Mouse (Mus musculus) left cerebral cortex, postnatal 25 days (tissue): ENCODE results near the gene Ccdc88a. TPM values are rescaled to one million over a fixed set of nuclear protein-coding genes. Genes with fewer than 3 reads are reported as not detected.

Source experiments
- DNase-seq, 2 experiments: peaks; one replicate each; pipeline ENCODE4 v3.0.0; 2022; ENCODE audit warnings: low spot score in 2 of 2, mixed read lengths in 1 of 2
- intact Hi-C: fragments of 180-260 bp; cut with DNase I; formaldehyde crosslinking; loops from one replicate; pipeline ENCODE4 v1.15.1; 2025
- total RNA-seq, 2 experiments: library from RNA; stranded (reverse); gene quantifications; 2 replicates each; pipeline ENCODE4 v1.2.3; 2021

Gene Ccdc88a
- total RNA-seq = 10 to 100 TPM; 64.5 to 67.8 TPM

GRCm38 (mm10) chr11:29373396-29374273 is at the start of gene Ccdc88a:
Gene Ccdc88a (plus strand): TSS chr11:29373658.
- peak; percentile 97 to 98 for DNase-seq
- intact Hi-C loops = loop anchor here (2.0 to 10.0 kb wide), 4 partner anchors 106 to 321 kb away; partner anchors contain the start of genes Cfap36, Mtif2 and Rtn4

DNA sequence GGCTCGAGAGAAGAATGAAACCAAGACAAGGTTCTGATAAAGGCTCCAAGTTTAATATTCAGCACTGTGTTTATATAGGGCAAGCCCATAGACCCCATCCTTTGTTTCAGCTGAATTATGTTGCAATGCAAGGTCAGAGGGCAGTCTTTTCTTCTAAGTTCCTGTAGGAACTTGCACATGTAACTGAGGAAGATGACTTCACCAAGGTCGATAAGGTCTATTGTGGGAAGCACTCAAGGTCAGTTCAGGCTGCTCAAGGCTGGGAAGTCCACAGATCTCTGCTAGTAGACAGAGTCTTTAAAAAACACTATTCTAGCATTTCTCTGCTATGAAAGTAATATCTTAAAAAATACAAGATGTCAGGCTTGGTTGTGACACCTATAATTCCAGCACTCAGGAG is 38.0 kb upstream of the Ccdc88a start:
- intact Hi-C loops = no loop called here
- no peak for DNase-seq

DNA sequence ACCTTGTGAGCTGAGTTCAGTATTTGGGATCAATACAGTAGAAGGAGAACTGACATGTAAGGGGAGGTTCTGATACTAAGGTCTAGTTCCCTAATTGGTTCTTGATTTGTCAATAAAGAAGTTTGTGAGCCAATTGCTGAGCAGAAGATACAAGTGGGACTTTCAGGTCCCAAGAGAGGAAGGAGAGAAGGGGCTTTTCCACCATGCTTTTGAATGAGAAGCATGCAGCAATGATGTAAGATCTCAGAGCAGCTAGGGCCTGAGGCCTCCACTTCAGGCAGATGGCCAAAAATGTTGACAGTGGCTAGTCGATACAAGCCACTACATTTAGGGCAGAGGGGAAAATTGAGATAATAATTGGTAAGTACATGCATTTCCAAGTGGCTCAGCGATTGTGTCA is 32.2 kb upstream of the Ccdc88a start:
- intact Hi-C loops = no loop called here
- DNase-seq = no peak

DNA sequence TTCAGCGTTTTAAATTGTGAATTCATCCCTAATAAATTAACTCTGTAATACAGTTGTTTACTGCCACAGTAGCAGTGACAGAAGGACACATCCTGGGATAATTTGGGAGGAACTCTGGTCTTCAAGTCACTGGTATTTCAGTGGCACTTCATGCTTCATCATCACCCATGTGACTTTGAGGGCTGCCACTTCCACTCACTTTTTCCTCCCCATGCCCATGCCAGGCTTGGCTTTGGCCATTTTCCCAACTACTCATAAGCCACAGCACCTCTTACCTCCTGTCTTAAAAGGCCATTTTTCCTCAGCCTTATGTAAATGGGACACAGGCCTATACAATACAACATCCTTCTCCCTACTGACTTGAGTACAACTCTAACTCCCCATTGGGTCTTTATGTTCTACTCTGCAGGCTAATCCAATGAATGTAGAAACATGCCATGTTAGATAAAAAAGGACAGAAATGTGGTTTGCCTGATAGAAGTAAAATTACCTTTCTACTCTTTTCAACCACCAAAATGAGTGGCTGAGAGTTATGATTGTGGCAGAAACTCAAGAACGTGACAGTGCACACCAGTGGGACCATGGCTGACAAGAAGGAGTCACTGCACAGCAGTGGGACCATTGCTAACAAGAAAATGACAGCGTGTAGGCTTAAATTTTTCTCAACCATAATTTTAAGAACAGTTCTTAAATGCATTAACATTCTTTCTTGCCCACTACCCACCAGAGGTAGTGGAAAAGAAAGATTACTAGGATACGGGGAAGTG is 28.4 kb upstream of the Ccdc88a start:
- intact Hi-C loops = no loop called here
- no peak for DNase-seq

GRCm38 (mm10) chr11:29345673-29346286 is 27.7 kb upstream of the Ccdc88a start:
- DNase-seq = no peak
- intact Hi-C loops = no loop called here

GRCm38 (mm10) chr11:29350891-29351290 is 22.6 kb upstream of the Ccdc88a start:
- intact Hi-C loops = loop anchor here (5.0 kb wide), 1 partner anchor 84 kb away; no protein-coding TSS in a partner anchor
- DNase-seq = no peak

GRCm38 (mm10) chr11:29352214-29352613 is 21.2 kb upstream of the Ccdc88a start:
- intact Hi-C loops = loop anchor here (5.0 kb wide), 1 partner anchor 85 kb away; no protein-coding TSS in a partner anchor
- DNase-seq = no peak

- intact Hi-C loops = no loop called here
- no peak for DNase-seq
These were observed 5.3 kb upstream of the Ccdc88a start for GRCm38 (mm10) chr11:29368161-29368560.

DNA sequence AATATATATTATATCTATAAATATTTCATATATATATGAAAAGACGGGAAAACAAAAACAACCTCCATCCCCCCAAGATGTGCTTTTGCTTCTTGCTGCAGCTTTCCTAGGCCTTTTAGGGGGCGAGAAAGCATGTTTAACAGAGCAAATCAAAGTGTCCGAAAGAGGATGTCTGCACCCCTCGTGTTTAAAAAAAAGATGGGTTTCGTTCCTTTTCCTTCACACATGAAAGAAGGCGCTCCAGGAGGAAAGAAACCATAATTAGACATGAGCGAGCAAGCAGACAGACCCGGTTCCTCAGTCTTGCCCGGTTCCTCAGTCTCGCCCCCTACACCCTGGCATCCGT is 435 bp upstream of the Ccdc88a start:
- DNase-seq = no peak
- intact Hi-C loops = loop anchor here (2.0 to 10.0 kb wide), 4 partner anchors 106 to 322 kb away; partner anchors contain the start of genes Cfap36, Mtif2 and Rtn4

GRCm38 (mm10) chr11:29374274-29374656 is 807 bp downstream of the Ccdc88a start:
- no peak for DNase-seq
- intact Hi-C loops = loop anchor here (5.0 to 10.0 kb wide), 3 partner anchors 107 to 321 kb away; partner anchors contain the start of genes Mtif2 and Rtn4

DNA sequence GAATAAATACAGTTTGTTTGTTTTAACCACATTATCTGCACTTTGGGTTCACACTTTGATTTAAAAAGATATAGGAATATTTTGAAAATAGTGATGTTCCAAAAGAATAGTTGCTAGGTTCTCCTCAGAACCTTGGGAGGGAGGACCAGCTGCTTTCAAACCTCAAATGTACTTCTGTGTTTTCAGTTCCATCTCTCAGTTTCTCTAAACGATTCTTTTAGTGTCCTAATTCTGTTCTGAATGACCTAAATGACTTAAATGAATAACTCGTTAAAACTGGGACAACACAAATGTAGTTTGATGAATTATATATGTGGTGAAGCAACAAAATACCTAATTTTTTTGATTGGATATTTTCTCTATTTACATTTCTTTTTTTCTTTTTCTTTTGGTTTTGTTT is 3.2 kb downstream of the Ccdc88a start:
- no peak for DNase-seq
- intact Hi-C loops = loop anchor here (10.0 kb wide), 1 partner anchor 318 kb away; the partner anchor contains the start of gene Rtn4

DNA sequence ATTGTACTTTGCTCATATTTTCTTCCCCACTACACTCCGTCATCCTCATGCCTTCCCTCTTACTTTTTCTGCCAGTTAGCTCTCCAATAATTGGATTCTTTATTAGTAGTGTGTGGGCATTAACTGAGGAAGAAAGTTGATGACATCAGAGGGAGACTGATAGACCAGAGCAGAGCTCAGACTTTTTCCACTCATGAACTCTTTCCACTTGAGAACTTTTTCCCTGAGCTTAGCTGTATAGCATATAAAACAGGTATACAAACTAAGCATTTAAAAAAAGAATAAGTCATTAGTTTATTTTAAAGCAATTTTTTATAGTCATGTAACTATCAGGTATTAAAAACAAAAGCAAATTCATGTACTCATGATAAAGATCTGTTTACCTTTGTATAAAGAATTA is 5.3 kb downstream of the Ccdc88a start:
- DNase-seq = no peak
- intact Hi-C loops = loop anchor here (10.0 kb wide), 1 partner anchor 316 kb away; the partner anchor contains the start of gene Rtn4

DNA sequence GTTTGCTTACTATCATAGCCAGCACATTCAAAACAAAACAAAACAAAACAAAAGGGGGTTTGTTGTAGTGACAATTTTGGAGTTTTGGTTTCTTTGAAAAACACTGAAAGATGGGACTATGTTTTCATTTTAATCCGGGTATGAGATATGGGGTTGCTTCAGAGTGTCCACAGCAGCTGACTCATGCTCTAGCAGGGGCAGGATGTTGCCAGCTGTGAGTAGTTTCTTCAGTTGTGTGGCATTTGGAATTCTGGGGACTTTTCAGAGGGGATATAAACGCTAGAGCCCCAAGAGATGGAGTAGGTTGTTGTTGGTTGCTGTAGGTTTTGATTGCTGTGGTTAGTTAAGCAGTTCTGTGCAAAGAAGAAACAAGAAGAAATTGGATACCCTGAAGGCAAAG is 10.0 kb downstream of the Ccdc88a start:
- no peak for DNase-seq
- intact Hi-C loops = no loop called here

DNA sequence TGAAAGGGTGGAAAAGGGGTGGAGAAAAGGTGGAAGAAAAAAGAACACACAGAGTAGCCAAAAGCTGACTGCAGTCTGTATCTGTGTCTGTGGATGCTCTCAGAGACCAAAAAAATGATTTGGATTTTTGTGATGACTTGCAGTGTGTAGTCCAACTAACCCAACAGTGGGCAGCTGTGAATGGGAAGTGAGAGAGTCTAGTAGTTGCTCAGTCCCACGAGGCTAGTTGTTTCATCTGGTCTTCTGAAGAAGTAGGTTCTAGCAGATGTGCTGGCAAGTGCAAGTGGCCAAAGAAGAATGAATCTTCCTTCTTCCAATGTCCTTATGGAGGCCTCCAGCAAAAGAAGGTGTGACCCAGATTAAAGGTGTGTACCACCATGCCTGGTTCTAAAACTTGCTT is 10.5 kb downstream of the Ccdc88a start:
- DNase-seq = no peak
- intact Hi-C loops = no loop called here

DNA sequence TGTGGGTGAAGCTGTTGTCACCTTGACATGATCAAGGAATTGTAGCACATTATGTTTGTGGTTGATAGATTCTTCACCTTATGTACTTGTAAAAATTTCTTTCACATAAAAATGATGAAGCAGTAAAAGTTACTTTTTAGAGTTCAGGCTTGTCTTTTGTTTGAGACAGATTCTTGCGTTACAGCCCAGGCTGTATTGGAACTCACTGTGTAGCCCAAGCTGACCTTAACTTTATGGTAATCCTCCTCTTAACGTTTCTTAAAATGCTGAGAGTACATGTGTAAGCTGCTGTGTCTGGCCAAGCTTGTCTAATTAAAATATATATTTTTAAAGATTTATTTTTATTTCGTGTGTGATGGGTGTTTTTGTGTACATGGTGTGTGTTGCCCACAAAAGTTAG is 11.2 kb downstream of the Ccdc88a start:
- DNase-seq = no peak
- intact Hi-C loops = no loop called here

- intact Hi-C loops = no loop called here
These were observed 16.5 kb downstream of the Ccdc88a start for GRCm38 (mm10) chr11:29389913-29390312.

GRCm38 (mm10) chr11:29395135-29395746 is 21.8 kb downstream of the Ccdc88a start:
- no peak for DNase-seq
- intact Hi-C loops = no loop called here

More at GRCm38 (mm10) chr11:29389913-29390312, 16.5 kb downstream of the Ccdc88a start:
- DNase-seq = no peak

DNA sequence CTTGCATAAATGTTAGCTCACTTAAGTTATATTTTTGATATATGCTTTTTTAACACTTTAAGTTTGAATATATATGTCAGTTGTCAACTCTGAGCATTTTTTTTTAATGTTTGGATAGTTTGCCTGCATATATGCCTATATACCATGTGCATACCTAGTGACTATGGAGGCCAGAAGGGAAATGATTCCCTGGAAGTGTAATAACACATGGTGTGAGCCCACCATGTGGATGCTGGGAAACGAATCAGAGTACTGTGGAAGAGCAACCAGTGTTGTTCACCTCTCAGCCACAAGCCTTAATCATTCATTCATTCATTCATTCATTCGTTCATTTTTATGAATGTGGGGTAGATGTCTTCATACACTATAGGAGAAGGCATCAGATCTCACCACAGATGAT is 26.9 kb downstream of the Ccdc88a start:
- intact Hi-C loops = no loop called here
- no peak for DNase-seq

- no peak for DNase-seq
- intact Hi-C loops = no loop called here
These were observed 32.8 kb downstream of the Ccdc88a start for GRCm38 (mm10) chr11:29406292-29406691.
